Mouse (Mus musculus) embryonic facial prominence, embryonic 12.5 days (tissue): Measurements from ENCODE around the gene Srgap3. TPM values are rescaled to one million over a fixed set of nuclear protein-coding genes. Genes with fewer than 3 reads are reported as not detected.

Experiments
- ATAC-seq: fragments of 200-750 bp; cut with Nextera tagmentation; 2 replicates; pipeline ENCODE4 v1.8.0; 2017; ENCODE audit not compliant: insufficient number of reproducible peaks, insufficient read depth, low FRiP score, low TSS enrichment
- H3K27ac ChIP-seq: fragments of 300-500 bp; sonication (generic); 2 replicates; pipeline ENCODE4 v1.5.1; 2016; ENCODE audit warnings: mild to moderate bottlenecking
- H3K27me3 ChIP-seq: fragments of 300-500 bp; sonication (generic); 2 replicates; pipeline ENCODE4 v1.6.1; 2016; ENCODE audit warnings: mild to moderate bottlenecking, moderate library complexity
- H3K36me3 ChIP-seq: fragments of 300-500 bp; sonication (generic); 2 replicates; pipeline ENCODE4 v1.6.1; 2016; ENCODE audit warnings: mild to moderate bottlenecking
- H3K4me1 ChIP-seq: fragments of 300-500 bp; sonication (generic); 2 replicates; pipeline ENCODE4 v1.6.1; 2016
- H3K4me2 ChIP-seq: fragments of 300-500 bp; sonication (generic); replicated peaks from 2 replicates; pipeline ENCODE4 v1.6.1; 2016; ENCODE audit warnings: mild to moderate bottlenecking, moderate library complexity
- H3K4me3 ChIP-seq: fragments of 300-500 bp; sonication (generic); 2 replicates; pipeline ENCODE4 v1.5.1; 2016; ENCODE audit warnings: mild to moderate bottlenecking
- H3K9ac ChIP-seq: fragments of 300-500 bp; sonication (generic); 2 replicates; pipeline ENCODE4 v1.6.1; 2016; ENCODE audit warnings: mild to moderate bottlenecking, moderate library complexity
- H3K9me3 ChIP-seq: fragments of 300-500 bp; sonication (generic); 2 replicates; pipeline ENCODE4 v1.6.1; 2016; ENCODE audit warnings: mild to moderate bottlenecking, moderate library complexity
- WGBS: fragments of 180-500 bp; shearing (Covaris S2); methylation state at CpG from one replicate; pipeline ENCODE4 v1.1.7; 2016; 5-methylcytosine and 5-hydroxymethylcytosine counted together
- polyA plus RNA-seq: library from polyadenylated mRNA; unstranded; fragments of >200 nt; fragmentation: Nextera tagmentation; extraction: Ambion mirVana; gene quantifications from 2 replicates; pipeline ENCODE4 v1.2.1, GENCODE M21; 2016

The Srgap3 gene
- polyA plus RNA-seq, 1 experiment from 2014 or later: 8.9 TPM

GRCm38 (mm10) chr6:112691523-112691922 lies 255.5 kb downstream of the Srgap3 start:
- H3K27me3 ChIP-seq: no peaks in the 10 kb centered on the region
- 92% methylated on average over 1 of the region's 1 CpGs for WGBS
- ATAC-seq: no peak
- peaks cover 18% of the 10 kb centered on the region for H3K36me3 ChIP-seq
- H3K4me1 ChIP-seq: peaks cover 4% of the 10 kb centered on the region; the same call in 1 of the 2 replicates
- H3K9ac ChIP-seq: no peak overlapping the region
- no peak overlapping the region for H3K4me3 ChIP-seq
- no peak overlapping the region for H3K4me2 ChIP-seq
- H3K9me3 ChIP-seq: no peaks in the 10 kb centered on the region
- no peak overlapping the region for H3K27ac ChIP-seq

- no peaks in the 10 kb centered on the region for H3K27me3 ChIP-seq
- 95% methylated on average over 3 of the region's 3 CpGs for WGBS
- peaks cover 18% of the 10 kb centered on the region for H3K36me3 ChIP-seq
- no peak overlapping the region for H3K4me2 ChIP-seq
- H3K4me3 ChIP-seq: no peak overlapping the region
- ATAC-seq: no peak
- no peak overlapping the region for H3K9ac ChIP-seq
- no peaks in the 10 kb centered on the region for H3K4me1 ChIP-seq
- no peak overlapping the region for H3K27ac ChIP-seq
- H3K9me3 ChIP-seq: no peaks in the 10 kb centered on the region
Measured at GRCm38 (mm10) chr6:112688033-112688432, 259.0 kb downstream of the Srgap3 start.

GRCm38 (mm10) chr6:112686485-112686884 lies 260.6 kb downstream of the Srgap3 start:
- Histone ChIP-seq H3K4me1 (no peaks in the 10 kb centered on the region), H3K27ac (no peak overlapping the region), H3K4me3 (no peak overlapping the region), H3K27me3 (no peaks in the 10 kb centered on the region), H3K36me3 (peaks cover 18% of the 10 kb centered on the region), H3K4me2 (no peak overlapping the region), H3K9me3 (no peaks in the 10 kb centered on the region), H3K9ac (no peak overlapping the region)
- WGBS: 58% methylated on average over 7 of the region's 7 CpGs
- ATAC-seq: no peak

GRCm38 (mm10) chr6:112684065-112684464 lies 263.0 kb downstream of the Srgap3 start:
- no peaks in the 10 kb centered on the region for H3K4me1 ChIP-seq
- 85% methylated on average over 2 of the region's 2 CpGs for WGBS
- peaks cover 26% of the 10 kb centered on the region for H3K36me3 ChIP-seq
- H3K9ac ChIP-seq: no peak overlapping the region
- H3K27ac ChIP-seq: no peak overlapping the region
- H3K27me3 ChIP-seq: no peaks in the 10 kb centered on the region
- no peaks in the 10 kb centered on the region for H3K9me3 ChIP-seq
- no peak overlapping the region for H3K4me3 ChIP-seq
- H3K4me2 ChIP-seq: no peak overlapping the region
- no peak for ATAC-seq

Other genes with a start within 250 kb of the Srgap3 start
- 50.8 and 52.6 TPM in 2 replicates for gene Thumpd3, start 99.0 kb upstream of the Srgap3 start, polyA plus RNA-seq
- 73.7 and 77.6 TPM in 2 replicates for gene Setd5, start 130.1 kb upstream of the Srgap3 start, polyA plus RNA-seq
- 3.8 and 6.6 TPM in 2 replicates for gene Lhfpl4, start 248.1 kb upstream of the Srgap3 start, polyA plus RNA-seq